Mouse (Mus musculus): ENCODE measurements at regions not wholly inside any gene's neighbourhood (a gene's known extent, or its start where the extent isn't known, plus 50 kb on each side); places are given as distances from the start of the nearest gene placed in this dataset.
A peak's percentile ranks its signal among the peaks of the same experiment; 100 is the strongest.

- H3K4me1 ChIP-seq = no peaks in the 10 kb centered on the region
- H3K4me2 ChIP-seq = no peak overlapping the region
- H3K27ac ChIP-seq = no peak overlapping the region
- H3K27me3 ChIP-seq = no peaks in the 10 kb centered on the region
- 93% methylated on average over 5 of the region's 5 CpGs for WGBS
- no peaks in the 10 kb centered on the region for H3K9me3 ChIP-seq (replicated peaks)
- H3K9ac ChIP-seq = no peak overlapping the region
- ATAC-seq (replicated peaks; ENCODE audit: low FRiP score) = no peak
- H3K36me3 ChIP-seq = no peaks in the 10 kb centered on the region
- H3K4me3 ChIP-seq (replicated peaks) = no peak overlapping the region
These were observed 203.3 kb upstream of the Nampt start for GRCm38 (mm10) chr12:32616086-32616485.

GRCm38 (mm10) chr12:32617031-32617430, 202.3 kb upstream of the Nampt start:
- no peak overlapping the region for H3K27ac ChIP-seq
- no peaks in the 10 kb centered on the region for H3K27me3 ChIP-seq
- no peaks in the 10 kb centered on the region for H3K9me3 ChIP-seq (replicated peaks)
- no peak overlapping the region for H3K9ac ChIP-seq
- no peak overlapping the region for H3K4me3 ChIP-seq (replicated peaks)
- H3K4me1 ChIP-seq = no peaks in the 10 kb centered on the region
- no peak overlapping the region for H3K4me2 ChIP-seq
- ATAC-seq (replicated peaks; ENCODE audit: low FRiP score) = no peak
- 67% methylated on average over 1 of the region's 1 CpGs for WGBS
- H3K36me3 ChIP-seq = no peaks in the 10 kb centered on the region

- H3K4me1 ChIP-seq = no peaks in the 10 kb centered on the region
- no peaks in the 10 kb centered on the region for H3K9me3 ChIP-seq (replicated peaks)
- ATAC-seq (replicated peaks; ENCODE audit: low FRiP score) = no peak
- H3K36me3 ChIP-seq = no peaks in the 10 kb centered on the region
- no peaks in the 10 kb centered on the region for H3K27me3 ChIP-seq
- H3K4me2 ChIP-seq = no peak overlapping the region
- no peak overlapping the region for H3K4me3 ChIP-seq (replicated peaks)
- WGBS = 58% methylated on average over 4 of the region's 4 CpGs
- no peak overlapping the region for H3K27ac ChIP-seq
- H3K9ac ChIP-seq = no peak overlapping the region
These were observed 199.5 kb upstream of the Nampt start for GRCm38 (mm10) chr12:32619830-32620229.

- WGBS = 85% methylated on average over 5 of the region's 5 CpGs
- Histone ChIP-seq H3K27ac (no peak overlapping the region), H3K9me3 (replicated peaks) (no peaks in the 10 kb centered on the region), H3K36me3 (no peaks in the 10 kb centered on the region), H3K4me2 (no peak overlapping the region), H3K27me3 (no peaks in the 10 kb centered on the region), H3K4me3 (replicated peaks) (no peak overlapping the region), H3K4me1 (no peaks in the 10 kb centered on the region), H3K9ac (no peak overlapping the region)
- no peak for ATAC-seq (replicated peaks; ENCODE audit: low FRiP score)
These were observed 197.6 kb upstream of the Nampt start for GRCm38 (mm10) chr12:32621739-32622138.

GRCm38 (mm10) chr12:32628552-32628951, 190.8 kb upstream of the Nampt start:
- 40% methylated on average over 1 of the region's 1 CpGs for WGBS
- no peaks in the 10 kb centered on the region for H3K4me1 ChIP-seq
- no peak overlapping the region for H3K4me3 ChIP-seq (replicated peaks)
- H3K9me3 ChIP-seq (replicated peaks) = no peaks in the 10 kb centered on the region
- ATAC-seq (replicated peaks; ENCODE audit: low FRiP score) = no peak
- no peaks in the 10 kb centered on the region for H3K27me3 ChIP-seq
- H3K27ac ChIP-seq = no peak overlapping the region
- H3K36me3 ChIP-seq = no peaks in the 10 kb centered on the region
- no peak overlapping the region for H3K4me2 ChIP-seq
- no peak overlapping the region for H3K9ac ChIP-seq

- H3K4me3 ChIP-seq (replicated peaks) = no peak overlapping the region
- no peaks in the 10 kb centered on the region for H3K36me3 ChIP-seq
- no peak overlapping the region for H3K27ac ChIP-seq
- 58% methylated on average over 3 of the region's 3 CpGs for WGBS
- H3K4me1 ChIP-seq = 0 out of 2 replicates have a peak, but pooled peaks cover 3% of the 10 kb centered on the region
- no peak overlapping the region for H3K4me2 ChIP-seq
- ATAC-seq (replicated peaks; ENCODE audit: low FRiP score) = no peak
- H3K9ac ChIP-seq = no peak overlapping the region
- no peaks in the 10 kb centered on the region for H3K9me3 ChIP-seq (replicated peaks)
- no peaks in the 10 kb centered on the region for H3K27me3 ChIP-seq
These were observed 186.4 kb upstream of the Nampt start for GRCm38 (mm10) chr12:32632935-32633334.

- H3K9me3 ChIP-seq (replicated peaks) = no peaks in the 10 kb centered on the region
- no peak overlapping the region for H3K27ac ChIP-seq
- H3K36me3 ChIP-seq = no peaks in the 10 kb centered on the region
- no peak for ATAC-seq (replicated peaks; ENCODE audit: low FRiP score)
- H3K4me1 ChIP-seq = 0 out of 2 replicates have a peak, but pooled peaks cover 3% of the 10 kb centered on the region
- H3K4me3 ChIP-seq (replicated peaks) = no peak overlapping the region
- H3K9ac ChIP-seq = no peak overlapping the region
- H3K27me3 ChIP-seq = no peaks in the 10 kb centered on the region
- WGBS = 34% methylated on average over 5 of the region's 5 CpGs
- H3K4me2 ChIP-seq = no peak overlapping the region
These were observed 184.3 kb upstream of the Nampt start for GRCm38 (mm10) chr12:32635055-32635454.

GRCm38 (mm10) chr12:32637400-32638100, 181.8 kb upstream of the Nampt start:
- no peak overlapping the region for H3K27ac ChIP-seq
- H3K9me3 ChIP-seq (replicated peaks) = no peaks in the 10 kb centered on the region
- H3K36me3 ChIP-seq = no peaks in the 10 kb centered on the region
- 0 out of 2 replicates have a peak, but pooled peaks cover 3% of the 10 kb centered on the region for H3K4me1 ChIP-seq
- H3K9ac ChIP-seq = peak overlapping the region; percentile 7; the same call in 1 of the 2 replicates
- ATAC-seq (replicated peaks; ENCODE audit: low FRiP score) = no peak
- no peak overlapping the region for H3K4me2 ChIP-seq
- 5% methylated on average over 8 of the region's 8 CpGs for WGBS
- H3K4me3 ChIP-seq (replicated peaks) = no peak overlapping the region
- no peaks in the 10 kb centered on the region for H3K27me3 ChIP-seq

- Histone ChIP-seq H3K9ac (no peak overlapping the region), H3K36me3 (no peaks in the 10 kb centered on the region), H3K4me3 (replicated peaks) (no peak overlapping the region), H3K9me3 (replicated peaks) (no peaks in the 10 kb centered on the region), H3K4me2 (no peak overlapping the region), H3K4me1 (no peaks in the 10 kb centered on the region), H3K27ac (no peak overlapping the region), H3K27me3 (no peaks in the 10 kb centered on the region)
- no peak for ATAC-seq (replicated peaks; ENCODE audit: low FRiP score)
- 55% methylated on average over 2 of the region's 2 CpGs for WGBS
These were observed 178.8 kb upstream of the Nampt start for GRCm38 (mm10) chr12:32640591-32640990.

- no peaks in the 10 kb centered on the region for H3K4me1 ChIP-seq
- no peaks in the 10 kb centered on the region for H3K27me3 ChIP-seq
- 78% methylated on average over 1 of the region's 1 CpGs for WGBS
- H3K27ac ChIP-seq = no peak overlapping the region
- no peak overlapping the region for H3K9ac ChIP-seq
- no peak overlapping the region for H3K4me3 ChIP-seq (replicated peaks)
- ATAC-seq (replicated peaks; ENCODE audit: low FRiP score) = no peak
- no peak overlapping the region for H3K4me2 ChIP-seq
- H3K36me3 ChIP-seq = no peaks in the 10 kb centered on the region
- H3K9me3 ChIP-seq (replicated peaks) = no peaks in the 10 kb centered on the region
These were observed 176.9 kb upstream of the Nampt start for GRCm38 (mm10) chr12:32642493-32642892.

- Histone ChIP-seq H3K4me2 (no peak overlapping the region), H3K9me3 (replicated peaks) (no peaks in the 10 kb centered on the region), H3K27me3 (no peaks in the 10 kb centered on the region), H3K36me3 (no peaks in the 10 kb centered on the region), H3K9ac (no peak overlapping the region), H3K4me1 (no peaks in the 10 kb centered on the region), H3K4me3 (replicated peaks) (no peak overlapping the region), H3K27ac (no peak overlapping the region)
- no peak for ATAC-seq (replicated peaks; ENCODE audit: low FRiP score)
- 94% methylated on average over 1 of the region's 1 CpGs for WGBS
These were observed 166.2 kb upstream of the Nampt start for GRCm38 (mm10) chr12:32653096-32653495.

GRCm38 (mm10) chr12:32656194-32656593, 163.2 kb upstream of the Nampt start:
- Histone ChIP-seq H3K4me3 (replicated peaks) (no peak overlapping the region), H3K36me3 (no peaks in the 10 kb centered on the region), H3K4me1 (no peaks in the 10 kb centered on the region), H3K27ac (no peak overlapping the region), H3K9ac (no peak overlapping the region), H3K4me2 (no peak overlapping the region), H3K9me3 (replicated peaks) (no peaks in the 10 kb centered on the region), H3K27me3 (no peaks in the 10 kb centered on the region)
- WGBS = 61% methylated on average over 2 of the region's 2 CpGs
- ATAC-seq (replicated peaks; ENCODE audit: low FRiP score) = no peak

All from kidney, embryonic 15.5 days (tissue).